Mouse (Mus musculus) bone marrow macrophage, adult 2 months (primary cell): Measurements from ENCODE around the gene Dpyd.

Experiments used
- CTCF ChIP-seq: IDR thresholded peaks from 2 replicates; pipeline ENCODE4 v1.5.1; 2012; ENCODE audit warnings: low read depth, mild to moderate bottlenecking, low read length, moderate library complexity
- POLR2A ChIP-seq: IDR thresholded peaks from 2 replicates; pipeline ENCODE4 v1.6.1; 2012; ENCODE audit warnings: mild to moderate bottlenecking, low read depth, low read length, borderline replicate concordance

GRCm38 (mm10) chr3:118629737-118630136 is 67.8 kb downstream of the Dpyd start:
- TF ChIP-seq POLR2A, result no peak
- TF ChIP-seq CTCF, result no peak
